Mouse (Mus musculus) stomach, postnatal 0 days (tissue): ENCODE results near the gene 1700001K19Rik. TPM values are rescaled to one million over a fixed set of nuclear protein-coding genes. Genes with fewer than 3 reads are reported as not detected.
"Not testable (repeated sequence)": the region's sequence is repeated elsewhere in the genome, so short reads cannot be mapped to it uniquely, and the experiment has no call there.

ENCODE experiments used
- ATAC-seq: fragments of 200-750 bp; cut with Nextera tagmentation; 2 replicates; pipeline ENCODE4 v1.8.0; 2017; ENCODE audit not compliant: low FRiP score, low TSS enrichment
- DNase-seq: peaks from one replicate; pipeline ENCODE4 v3.0.0-alpha.2; 2016; ENCODE audit warnings: low spot score
- H3K27ac ChIP-seq: fragments of 300-500 bp; sonication (generic); replicated peaks from 2 replicates; pipeline ENCODE4 v1.5.1; 2014; ENCODE audit warnings: mild to moderate bottlenecking, control low read depth
- H3K27me3 ChIP-seq: fragments of 300-500 bp; sonication (generic); 2 replicates; pipeline ENCODE4 v1.6.1; 2014; ENCODE audit warnings: low read length; ENCODE audit not compliant: control insufficient read depth, insufficient read depth
- H3K36me3 ChIP-seq: fragments of 300-500 bp; sonication (generic); 2 replicates; pipeline ENCODE4 v1.6.1; 2014; ENCODE audit warnings: low read length, mixed read lengths; ENCODE audit not compliant: control insufficient read depth, insufficient read depth
- H3K4me1 ChIP-seq: fragments of 300-500 bp; sonication (generic); replicated peaks from 2 replicates; pipeline ENCODE4 v1.6.1; 2014; ENCODE audit warnings: antibody characterized with exemption; ENCODE audit not compliant: control insufficient read depth, insufficient read depth
- H3K4me2 ChIP-seq: fragments of 300-500 bp; sonication (generic); replicated peaks from 2 replicates; pipeline ENCODE4 v1.6.1; 2014; ENCODE audit warnings: low read depth, mild to moderate bottlenecking, control low read depth, moderate library complexity
- H3K4me3 ChIP-seq: fragments of 300-500 bp; sonication (generic); 2 replicates; pipeline ENCODE4 v1.5.1; 2014; ENCODE audit warnings: low read depth, low read length, control low read depth
- H3K9ac ChIP-seq: fragments of 300-500 bp; sonication (generic); 2 replicates; pipeline ENCODE4 v1.6.1; 2014; ENCODE audit warnings: mild to moderate bottlenecking, low read length, control low read depth, mixed read lengths
- H3K9me3 ChIP-seq: fragments of 300-500 bp; sonication (generic); 2 replicates; pipeline ENCODE4 v1.6.1; 2016; ENCODE audit warnings: low read length; ENCODE audit not compliant: control insufficient read depth
- CTCF ChIP-seq: IDR thresholded peaks from 2 replicates; pipeline ENCODE4 v1.5.1; 2016; ENCODE audit warnings: antibody characterized with exemption, low read depth, mild to moderate bottlenecking, moderate library complexity
- EP300 ChIP-seq: optimal IDR thresholded peaks from 2 replicates; pipeline ENCODE3; 2016; ENCODE audit warnings: antibody characterized with exemption
- WGBS: fragments of 180-500 bp; shearing (Covaris S2); extraction: QIAGEN DNeasy Blood & Tissue Kit; methylation state at CpG from one replicate; pipeline ENCODE4 v1.1.7; 2014; 5-methylcytosine and 5-hydroxymethylcytosine counted together
- polyA plus RNA-seq: library from polyadenylated mRNA; unstranded; fragments of >200 nt; fragmentation: Nextera tagmentation; extraction: Ambion mirVana; gene quantifications from 2 replicates; pipeline ENCODE4 v1.2.1, GENCODE M21; 2015

The 1700001K19Rik gene
- polyA plus RNA-seq, 1 experiment from 2014 or later: not detected

- Histone ChIP-seq H3K4me1 (no peaks in the 10 kb centered on the region), H3K27ac (no peak overlapping the region), H3K4me2 (no peak overlapping the region), H3K9me3 (no peaks in the 10 kb centered on the region), H3K9ac (no peak overlapping the region), H3K4me3 (no peak overlapping the region), H3K36me3 (no peaks in the 10 kb centered on the region), H3K27me3 (no peaks in the 10 kb centered on the region)
- WGBS: 94% methylated on average over 6 of the region's 6 CpGs
- TF ChIP-seq CTCF (peak; percentile 49), EP300 (no peak)
- ATAC-seq (no peak), DNase-seq (peak; percentile 21)
Observed at GRCm38 (mm10) chr12:110713784-110714183, 31.4 kb upstream of the 1700001K19Rik start.

GRCm38 (mm10) chr12:110711270-110711669 is 28.9 kb upstream of the 1700001K19Rik start:
- Histone ChIP-seq H3K27me3 (no peaks in the 10 kb centered on the region), H3K9ac (no peak overlapping the region), H3K4me3 (no peak overlapping the region), H3K36me3 (no peaks in the 10 kb centered on the region), H3K4me2 (no peak overlapping the region), H3K4me1 (no peaks in the 10 kb centered on the region), H3K9me3 (no peaks in the 10 kb centered on the region), H3K27ac (no peak overlapping the region)
- WGBS: 33% methylated on average over 5 of the region's 5 CpGs
- no peak for TF ChIP-seq CTCF
- no peak for TF ChIP-seq EP300
- ATAC-seq (no peak), DNase-seq (no peak)

GRCm38 (mm10) chr12:110707451-110707850 is 25.0 kb upstream of the 1700001K19Rik start:
- H3K36me3 ChIP-seq: no peaks in the 10 kb centered on the region
- no peak for ATAC-seq
- DNase-seq: no peak
- 88% methylated on average over 7 of the region's 7 CpGs for WGBS
- H3K4me1 ChIP-seq: no peaks in the 10 kb centered on the region
- no peak overlapping the region for H3K9ac ChIP-seq
- no peak overlapping the region for H3K4me2 ChIP-seq
- H3K4me3 ChIP-seq: no peak overlapping the region
- TF ChIP-seq EP300: no peak
- TF ChIP-seq CTCF: no peak
- H3K27me3 ChIP-seq: no peaks in the 10 kb centered on the region
- no peaks in the 10 kb centered on the region for H3K9me3 ChIP-seq
- H3K27ac ChIP-seq: no peak overlapping the region

- no peak overlapping the region for H3K27ac ChIP-seq
- TF ChIP-seq CTCF (peak; percentile 44), EP300 (no peak)
Observed at GRCm38 (mm10) chr12:110706337-110707231, 24.2 kb upstream of the 1700001K19Rik start.

GRCm38 (mm10) chr12:110705419-110705818 is 23.0 kb upstream of the 1700001K19Rik start:
- not testable (repeated sequence) for ATAC-seq, H3K27me3 ChIP-seq, H3K36me3 ChIP-seq, H3K4me1 ChIP-seq, H3K9ac ChIP-seq, H3K4me2 ChIP-seq, H3K4me3 ChIP-seq, H3K9me3 ChIP-seq, DNase-seq, H3K27ac ChIP-seq
- 88% methylated on average over 4 of the region's 4 CpGs for WGBS

More at GRCm38 (mm10) chr12:110706337-110707231, 24.2 kb upstream of the 1700001K19Rik start:
- WGBS: 2% methylated on average over 27 of the region's 27 CpGs
- H3K4me2 ChIP-seq: peak overlapping the region; percentile 67
- DNase-seq (peak; percentile 65), ATAC-seq (peak; percentile 62)
- peak overlapping the region; percentile 54 for H3K9ac ChIP-seq
- no peaks in the 10 kb centered on the region for H3K4me1 ChIP-seq
- H3K36me3 ChIP-seq: no peaks in the 10 kb centered on the region
- no peaks in the 10 kb centered on the region for H3K9me3 ChIP-seq
- no peaks in the 10 kb centered on the region for H3K27me3 ChIP-seq
- peak overlapping the region; percentile 30 for H3K4me3 ChIP-seq

- Histone ChIP-seq H3K36me3 (no peaks in the 10 kb centered on the region), H3K4me1 (no peaks in the 10 kb centered on the region), H3K4me2 (no peak overlapping the region), H3K27me3 (no peaks in the 10 kb centered on the region), H3K27ac (0 out of 2 replicates have a peak overlapping the region, but pooled peaks have one; percentile 4), H3K4me3 (no peak overlapping the region), H3K9me3 (no peaks in the 10 kb centered on the region), H3K9ac (no peak overlapping the region)
- WGBS: 70% methylated on average over 7 of the region's 7 CpGs
- no peak for ATAC-seq
- no peak for DNase-seq
- TF ChIP-seq EP300: no peak
- TF ChIP-seq CTCF: 0 out of 2 replicates have a peak, but pooled peaks have one; percentile 7
Observed at GRCm38 (mm10) chr12:110703682-110704081, 21.3 kb upstream of the 1700001K19Rik start.
